In genomic region chr2:59181321-59182113, GRCm38 (mm10) we compare ENCODE assay signal across 23 mouse cellular contexts. TPM values are rescaled to one million over a fixed set of nuclear protein-coding genes. Genes with fewer than 3 reads are reported as not detected.
DNase-seq lines count a peak whose midpoint lies in the region; ATAC-seq lines count a peak whose summit lies in the region.
"Had no signal": no experiment of that assay in that cellular context is flagged by ENCODE, and none has a peak within 500 bp of the region (broad histone marks: within the 10 kb centered on the region; RNA-seq: fewer than 3 reads in every experiment).

No protein-coding gene starts in this region.

- WGBS in intestine, embryonic 14.5 days, result 89% methylated on average over 15 of the region's 15 CpGs
- WGBS in intestine, embryonic 15.5 days, result 82% methylated on average over 15 of the region's 15 CpGs
- 80% methylated on average over 15 of the region's 15 CpGs for WGBS in midbrain, embryonic 16.5 days

- no peaks in the 10 kb centered on the region for H3K27me3 ChIP-seq in intestine, embryonic 14.5 days (replicated peaks; ENCODE audit: control insufficient read depth, insufficient read depth, low read length)
- H3K27me3 ChIP-seq in intestine, embryonic 15.5 days (replicated peaks), result no peaks in the 10 kb centered on the region
- H3K27me3 ChIP-seq in midbrain, embryonic 16.5 days (ENCODE audit: control insufficient read depth, insufficient read depth, low read depth, low read length), result no peaks in the 10 kb centered on the region
- H3K27me3 ChIP-seq: heart, embryonic 15.5 days; midbrain, embryonic 13.5 days; neural tube, embryonic 15.5 days; Patski had no signal

- H3K4me1 ChIP-seq in intestine, embryonic 14.5 days (replicated peaks; ENCODE audit: control insufficient read depth, insufficient read depth, low read length), result peaks cover 18% of the 10 kb centered on the region
- H3K4me1 ChIP-seq in intestine, embryonic 15.5 days (replicated peaks), result peaks cover 11% of the 10 kb centered on the region
- H3K4me1 ChIP-seq in midbrain, embryonic 16.5 days (ENCODE audit: control insufficient read depth, insufficient read depth, low read length), result peaks cover 15% of the 10 kb centered on the region

- H3K36me3 ChIP-seq in intestine, embryonic 14.5 days (ENCODE audit: control insufficient read depth, insufficient read depth, low read length), result no peaks in the 10 kb centered on the region
- H3K36me3 ChIP-seq in intestine, embryonic 15.5 days, result no peaks in the 10 kb centered on the region
- H3K36me3 ChIP-seq in midbrain, embryonic 16.5 days (ENCODE audit: control insufficient read depth, insufficient read depth, low read length), result no peaks in the 10 kb centered on the region
- H3K36me3 ChIP-seq: heart, embryonic 15.5 days; midbrain, embryonic 13.5 days; neural tube, embryonic 15.5 days had no signal

- no peak overlapping the region for H3K4me3 ChIP-seq in intestine, embryonic 14.5 days (ENCODE audit: low read depth, low read length)
- no peak overlapping the region for H3K4me3 ChIP-seq in intestine, embryonic 15.5 days (replicated peaks)
- H3K4me3 ChIP-seq in midbrain, embryonic 16.5 days (ENCODE audit: low read depth, low read length), result no peak overlapping the region
- H3K4me3 ChIP-seq: erythroblast, embryonic 14.5 days; gastrocnemius, adult 2 months; heart, embryonic 15.5 days; hindbrain, embryonic 10.5 days; midbrain, embryonic 13.5 days; myocyte; neural tube, embryonic 15.5 days had no signal

- no peaks in the 10 kb centered on the region for H3K9me3 ChIP-seq in intestine, embryonic 14.5 days (ENCODE audit: control insufficient read depth, low read length)
- no peaks in the 10 kb centered on the region for H3K9me3 ChIP-seq in intestine, embryonic 15.5 days
- no peaks in the 10 kb centered on the region for H3K9me3 ChIP-seq in midbrain, embryonic 16.5 days (replicated peaks; ENCODE audit: control insufficient read depth, low read length, poor library complexity, severe bottlenecking)
- H3K9me3 ChIP-seq: heart, embryonic 15.5 days; hindbrain, embryonic 10.5 days; midbrain, embryonic 13.5 days; neural tube, embryonic 15.5 days had no signal

- ATAC-seq in intestine, embryonic 14.5 days (replicated peaks; ENCODE audit: low FRiP score, low TSS enrichment, low read depth), result no peak
- no peak for ATAC-seq in intestine, embryonic 15.5 days
- no peak for ATAC-seq in midbrain, embryonic 16.5 days
- ATAC-seq: forebrain, embryonic 14.5 days; inflammation-experienced regulatory T-cells, adult 6 months; midbrain, embryonic 13.5 days; Patski had no signal

- no peak overlapping the region for H3K9ac ChIP-seq in intestine, embryonic 14.5 days (ENCODE audit: low read length)
- H3K9ac ChIP-seq in intestine, embryonic 15.5 days, result no peak overlapping the region
- H3K9ac ChIP-seq in midbrain, embryonic 16.5 days (ENCODE audit: low read depth, low read length), result no peak overlapping the region
- H3K9ac ChIP-seq: heart, embryonic 15.5 days; lung, embryonic 14.5 days; midbrain, embryonic 13.5 days; neural tube, embryonic 15.5 days had no signal

- DNase-seq in intestine, embryonic 14.5 days (ENCODE audit: low spot score), result peak; percentile 41
- DNase-seq in right cerebral cortex, adult 18-20 months, result peak; percentile 45
- no peak for DNase-seq in right cerebral cortex, postnatal 25 days
- DNase-seq in cerebellum, postnatal 10 days, result peak; percentile 62 to 68
- DNase-seq in thymus, adult 18-20 months, result no peak
- DNase-seq: adrenal gland, postnatal 25 days; gastrocnemius, adult 2 months; kidney, postnatal 25 days; left cerebral cortex, postnatal 4 days; lung, embryonic 14.5 days; thymus, adult 2 months had no signal

- H3K4me2 ChIP-seq in intestine, embryonic 14.5 days (ENCODE audit: low read length), result no peak overlapping the region
- H3K4me2 ChIP-seq in intestine, embryonic 15.5 days (replicated peaks), result no peak overlapping the region
- no peak overlapping the region for H3K4me2 ChIP-seq in midbrain, embryonic 16.5 days (ENCODE audit: low read length)
- H3K4me2 ChIP-seq: heart, embryonic 15.5 days; lung, embryonic 14.5 days; midbrain, embryonic 13.5 days; neural tube, embryonic 15.5 days had no signal

- H3K27ac ChIP-seq in intestine, embryonic 14.5 days (ENCODE audit: low read depth), result no peak overlapping the region
- H3K27ac ChIP-seq in intestine, embryonic 15.5 days, result no peak overlapping the region
- no peak overlapping the region for H3K27ac ChIP-seq in midbrain, embryonic 16.5 days (ENCODE audit: low read length)
- H3K27ac ChIP-seq: gastrocnemius, adult 2 months; heart, embryonic 15.5 days; hindbrain, embryonic 10.5 days; macrophage; midbrain, embryonic 13.5 days; neural tube, embryonic 15.5 days had no signal

RNA-seq across cellular contexts. Expression of gene Pkp4, which starts 20.9 kb away (rescaled TPM):
- polyA plus RNA-seq in intestine, embryonic 14.5 days (2014; fragmentation: Nextera tagmentation; extraction: Ambion mirVana), result 24.4 and 25.6 TPM in 2 replicates
- 17.4 and 19.6 TPM in 2 replicates for polyA plus RNA-seq in intestine, embryonic 15.5 days (2015; fragmentation: Nextera tagmentation; extraction: Ambion mirVana)
- 27.1 and 29.9 TPM in 2 replicates for polyA plus RNA-seq in midbrain, embryonic 16.5 days (2015; fragmentation: Nextera tagmentation; extraction: Ambion mirVana)

RNA-seq across cellular contexts. Expression of gene Ccdc148, which starts 21.0 kb away (rescaled TPM):
- 0.51 and 0.62 TPM in 2 replicates for polyA plus RNA-seq in intestine, embryonic 14.5 days (2014; fragmentation: Nextera tagmentation; extraction: Ambion mirVana)
- 0.88 and 0.90 TPM in 2 replicates for polyA plus RNA-seq in intestine, embryonic 15.5 days (2015; fragmentation: Nextera tagmentation; extraction: Ambion mirVana)
- 8.0 and 9.4 TPM in 2 replicates for polyA plus RNA-seq in midbrain, embryonic 16.5 days (2015; fragmentation: Nextera tagmentation; extraction: Ambion mirVana)
- polyA plus RNA-seq: erythroblast, embryonic 14.5 days had no signal

Comparison
In these comparisons a context has a peak if more than half of its experiments do, and no peak if none do; other contexts are left out.
1. DNase-seq: peak in intestine, embryonic 14.5 days (single experiment), right cerebral cortex, adult 18-20 months (single experiment) and cerebellum, postnatal 10 days (2 of 2); none in right cerebral cortex, postnatal 25 days (single experiment) and thymus, adult 18-20 months (0 of 2).